ENCODE assay signal across 8 mouse cellular contexts in genomic region chr5:88565148-88566033, GRCm38 (mm10). TPM values are rescaled to one million over a fixed set of nuclear protein-coding genes. Genes with fewer than 3 reads are reported as not detected.
DNase-seq lines count a peak whose midpoint lies in the region; ATAC-seq and TF ChIP-seq lines count a peak whose summit lies in the region.

No protein-coding gene starts in this region.

- intact Hi-C loops in heart, adult 2 months (cut with DNase I): loop anchor here (2.0 to 5.0 kb wide), 3 partner anchors 112 to 202 kb away; partner anchors contain the start of genes Grsf1 and Mob1b

- H3K4me2 ChIP-seq in liver, embryonic 13.5 days: peak overlapping the region; percentile 98

- H3K4me3 ChIP-seq in heart, adult 2 months: peak overlapping the region; percentile 83
- peak overlapping the region; percentile 84 for H3K4me3 ChIP-seq in liver, embryonic 13.5 days (replicated peaks)

- H3K79me2 ChIP-seq in heart, adult 2 months (replicated peaks; ENCODE audit: control insufficient read depth, insufficient read depth, low read length): 0 out of 2 replicates have a peak, but pooled peaks cover 3% of the 10 kb centered on the region

- TF ChIP-seq CTCF in heart, adult 2 months (IDR thresholded peaks at IDR 0.05): peak; percentile 42

- 2% methylated on average over 97 of the region's 119 CpGs for WGBS in heart, adult 2 months
- WGBS in liver, embryonic 13.5 days (ENCODE audit: insufficient replicate concordance): under 1% methylated on average over 71 of the region's 119 CpGs

- H3K36me3 ChIP-seq in heart, adult 2 months (ENCODE audit: control insufficient read depth, insufficient read depth, low read length): no peaks in the 10 kb centered on the region
- H3K36me3 ChIP-seq in liver, embryonic 13.5 days: no peaks in the 10 kb centered on the region

- TF ChIP-seq EP300 in heart, adult 2 months (IDR thresholded peaks at IDR 0.05; ENCODE audit: insufficient read depth, low read depth, low read length): no peak

- no peaks in the 10 kb centered on the region for H3K27me3 ChIP-seq in heart, adult 2 months (ENCODE audit: control insufficient read depth, insufficient read depth, low read length)
- H3K27me3 ChIP-seq in liver, embryonic 13.5 days: peaks cover 4% of the 10 kb centered on the region; the same call in 1 of the 2 replicates

- TF ChIP-seq POLR2A in heart, adult 2 months (IDR thresholded peaks at IDR 0.05; ENCODE audit: insufficient read depth, low read depth, low read length): no peak

- peak; percentile 71 for ATAC-seq in liver, embryonic 13.5 days (ENCODE audit: low read depth)

- H3K27ac ChIP-seq in heart, adult 2 months: peak overlapping the region; percentile 88
- peak overlapping the region; percentile 74 for H3K27ac ChIP-seq in liver, embryonic 13.5 days

- H3K9ac ChIP-seq in heart, adult 2 months (ENCODE audit: low read depth, low read length): peak overlapping the region; percentile 76
- H3K9ac ChIP-seq in liver, embryonic 13.5 days: peak overlapping the region; percentile 83

- no peaks in the 10 kb centered on the region for H3K9me3 ChIP-seq in liver, embryonic 13.5 days (replicated peaks)

- H3K4me1 ChIP-seq in heart, adult 2 months (ENCODE audit: control insufficient read depth, insufficient read depth, low read length): peaks cover 6% of the 10 kb centered on the region
- peaks cover 24% of the 10 kb centered on the region for H3K4me1 ChIP-seq in liver, embryonic 13.5 days (replicated peaks)

- peak; percentile 57 for DNase-seq in 3T3-L1 (ENCODE audit: low read depth, low spot score)
- DNase-seq in adrenal gland, adult (ENCODE audit: inconsistent age in 2 of 2, low spot score in 1 of 2): peak; percentile 85 to 91
- peak; percentile 23 for DNase-seq in embryo, embryonic 11.5 days (ENCODE audit: low read depth, low spot score)
- peak; percentile 89 to 90 for DNase-seq in heart, adult 2 months
- peak; percentile 79 for DNase-seq in kidney, adult 18-20 months
- peak; percentile 24 for DNase-seq in liver, embryonic 13.5 days
- peak; percentile 12 to 13 for DNase-seq in natural killer cell, adult 2 months (ENCODE audit: low spot score in 2 of 2)
- DNase-seq in testis, postnatal 14 days (ENCODE audit: low spot score): peak; percentile 71

RNA-seq across cellular contexts. Expression of gene Rufy3, which starts 0.6 kb away (rescaled TPM):
- total RNA-seq in heart, adult 2 months (2021): 10 to 100 TPM; 11.6 to 13.3 TPM
- polyA plus RNA-seq in heart, adult 2 months (2012; rRNA removed): 4.7 and 7.2 TPM in 2 replicates
- 3.7 and 4.5 TPM in 2 replicates for polyA plus RNA-seq in liver, embryonic 13.5 days (2015; fragmentation: Nextera tagmentation; extraction: Ambion mirVana)

RNA-seq across cellular contexts. Expression of gene Utp3, which starts 11.1 kb away (rescaled TPM):
- 10 to 100 TPM; 19.9 to 22.7 TPM for total RNA-seq in heart, adult 2 months (2021)
- 6.9 and 8.8 TPM in 2 replicates for polyA plus RNA-seq in heart, adult 2 months (2012; rRNA removed)
- 45.8 and 50.6 TPM in 2 replicates for polyA plus RNA-seq in liver, embryonic 13.5 days (2015; fragmentation: Nextera tagmentation; extraction: Ambion mirVana)

RNA-seq across cellular contexts. Expression of gene Jchain, which starts 37.7 kb away (rescaled TPM):
- under 1 TPM; 0.36 to 0.39 TPM for total RNA-seq in heart, adult 2 months (2021)
- 3.1 and 3.9 TPM in 2 replicates for polyA plus RNA-seq in heart, adult 2 months (2012; rRNA removed)
- polyA plus RNA-seq in liver, embryonic 13.5 days (2015; fragmentation: Nextera tagmentation; extraction: Ambion mirVana): 0.15 and 0.38 TPM in 2 replicates

Comparison
In these comparisons a context has a peak if more than half of its experiments do, and no peak if none do; other contexts are left out.
1. Peak in every context shown above with its lines: DNase-seq, ATAC-seq, H3K4me3 ChIP-seq and H3K27ac ChIP-seq.
2. DNase-seq: peak in every context shown above with its lines; median percentile 90 in heart, adult 2 months; 88 in adrenal gland, adult; 79 in kidney, adult 18-20 months; 71 in testis, postnatal 14 days; 57 in 3T3-L1; 24 in liver, embryonic 13.5 days; 23 in embryo, embryonic 11.5 days; 12 in natural killer cell, adult 2 months.